Mouse (Mus musculus) intestine, embryonic 16.5 days (tissue): ENCODE measurements around the gene Col27a1. TPM values are rescaled to one million over a fixed set of nuclear protein-coding genes. Genes with fewer than 3 reads are reported as not detected.

ENCODE experiments used
- ATAC-seq: fragments of 200-750 bp; cut with Nextera tagmentation; 2 replicates; pipeline ENCODE4 v1.8.0; 2017; ENCODE audit warnings: moderate TSS enrichment, moderate library complexity
- H3K27ac ChIP-seq: fragments of 300-500 bp; sonication (generic); 2 replicates; pipeline ENCODE4 v1.5.1; 2014; ENCODE audit warnings: mild to moderate bottlenecking, low read length
- H3K27me3 ChIP-seq: fragments of 300-500 bp; sonication (generic); replicated peaks from 2 replicates; pipeline ENCODE4 v1.6.1; 2014; ENCODE audit warnings: low read length, control low read depth, mixed read lengths; ENCODE audit not compliant: control insufficient read depth, insufficient read depth
- H3K36me3 ChIP-seq: fragments of 300-500 bp; sonication (generic); 2 replicates; pipeline ENCODE4 v1.6.1; 2014; ENCODE audit warnings: low read length, control low read depth; ENCODE audit not compliant: control insufficient read depth, insufficient read depth
- H3K4me1 ChIP-seq: fragments of 300-500 bp; sonication (generic); 2 replicates; pipeline ENCODE4 v1.6.1; 2014; ENCODE audit warnings: low read length, control low read depth, mixed read lengths; ENCODE audit not compliant: control insufficient read depth, insufficient read depth
- H3K4me2 ChIP-seq: fragments of 300-500 bp; sonication (generic); 2 replicates; pipeline ENCODE4 v1.6.1; 2014; ENCODE audit warnings: low read depth, low read length, control low read depth
- H3K4me3 ChIP-seq: fragments of 300-500 bp; sonication (generic); 2 replicates; pipeline ENCODE4 v1.5.1; 2014; ENCODE audit warnings: mild to moderate bottlenecking, low read length
- H3K9ac ChIP-seq: fragments of 300-500 bp; sonication (generic); 2 replicates; pipeline ENCODE4 v1.6.1; 2014; ENCODE audit warnings: low read depth, low read length
- H3K9me3 ChIP-seq: fragments of 300-500 bp; sonication (generic); 2 replicates; pipeline ENCODE4 v1.6.1; 2016; ENCODE audit warnings: low read length, control low read depth; ENCODE audit not compliant: control insufficient read depth
- WGBS: fragments of 180-500 bp; shearing (Covaris S2); extraction: QIAGEN DNeasy Blood & Tissue Kit; methylation state at CpG from one replicate; pipeline ENCODE4 v1.1.7; 2014; 5-methylcytosine and 5-hydroxymethylcytosine counted together
- polyA plus RNA-seq: library from polyadenylated mRNA; unstranded; fragments of >200 nt; fragmentation: Nextera tagmentation; extraction: Ambion mirVana; gene quantifications from 2 replicates; pipeline ENCODE4 v1.2.1, GENCODE M21; 2015

The Col27a1 gene
- polyA plus RNA-seq, 1 experiment from 2014 or later = 8.1 TPM

DNA sequence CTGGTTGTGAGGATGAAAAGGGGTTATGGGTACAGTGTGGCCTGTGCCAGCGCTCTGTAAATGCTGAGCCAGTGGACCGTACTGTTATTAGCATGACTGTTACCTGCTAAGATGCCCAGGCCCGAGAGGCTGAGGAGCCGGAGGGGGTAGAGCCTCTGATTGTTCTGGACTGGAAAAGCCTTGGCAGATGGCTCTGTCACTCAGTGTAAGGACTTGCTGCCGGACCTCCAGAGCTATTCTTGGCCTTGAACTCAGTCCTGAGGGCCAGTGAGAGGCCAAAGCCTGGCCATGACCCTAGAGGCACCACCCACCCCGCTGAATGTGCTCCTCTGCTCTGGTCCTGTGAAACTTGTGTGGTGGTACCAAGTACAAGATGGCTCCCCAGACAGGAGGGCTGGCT is 52.5 kb downstream of the Col27a1 start:
- no peak for ATAC-seq
- Histone ChIP-seq H3K4me1 (no peaks in the 10 kb centered on the region; the same call in 1 of the 2 replicates), H3K27ac (no peak overlapping the region), H3K9me3 (no peaks in the 10 kb centered on the region), H3K27me3 (no peaks in the 10 kb centered on the region), H3K9ac (no peak overlapping the region), H3K36me3 (peaks cover 4% of the 10 kb centered on the region; the same call in 1 of the 2 replicates), H3K4me3 (no peak overlapping the region), H3K4me2 (no peak overlapping the region)
- 86% methylated on average over 6 of the region's 6 CpGs for WGBS

DNA sequence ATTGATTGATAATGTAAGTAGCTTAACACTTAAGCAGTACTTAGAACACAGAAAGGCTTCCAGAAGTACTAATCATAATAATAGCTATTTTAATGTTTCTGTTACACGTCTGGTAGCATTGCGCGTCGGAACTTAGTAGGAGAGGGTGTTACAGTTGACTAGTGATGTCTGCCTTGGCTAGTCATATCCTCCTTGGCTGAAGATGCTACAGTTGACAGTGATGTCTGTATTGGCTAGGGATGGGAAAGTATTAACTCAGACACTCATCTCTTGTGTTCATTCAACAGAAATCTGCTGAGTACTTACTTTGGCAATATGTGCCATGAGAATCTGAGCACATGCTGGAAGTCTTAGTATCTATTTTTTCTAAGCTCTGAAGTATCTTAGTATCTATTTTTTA is 53.3 kb downstream of the Col27a1 start:
- ATAC-seq = no peak
- Histone ChIP-seq H3K36me3 (peaks cover 4% of the 10 kb centered on the region; the same call in 1 of the 2 replicates), H3K9me3 (no peaks in the 10 kb centered on the region), H3K4me2 (no peak overlapping the region), H3K27ac (no peak overlapping the region), H3K4me3 (no peak overlapping the region), H3K4me1 (no peaks in the 10 kb centered on the region; the same call in 1 of the 2 replicates), H3K27me3 (no peaks in the 10 kb centered on the region), H3K9ac (no peak overlapping the region)
- WGBS = 93% methylated on average over 4 of the region's 4 CpGs

DNA sequence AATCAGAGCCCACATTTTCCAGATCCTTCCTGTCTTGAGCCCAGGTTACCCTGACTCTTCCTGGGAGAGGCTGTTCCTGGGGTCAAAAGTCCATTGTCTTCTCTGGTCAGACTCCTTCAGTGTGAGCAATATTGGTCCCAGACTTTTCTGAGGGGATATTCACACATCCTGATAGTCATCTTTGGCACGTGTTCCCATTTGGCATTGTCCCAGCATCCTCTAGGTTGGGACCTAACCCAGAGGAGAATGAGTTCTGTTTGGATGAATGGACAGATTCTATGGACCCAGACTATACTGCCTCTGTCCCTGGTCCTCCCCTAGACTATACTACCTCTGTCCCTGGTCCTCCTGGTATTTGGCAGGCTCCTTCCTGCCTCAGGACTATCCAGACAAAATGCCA is 53.8 kb downstream of the Col27a1 start:
- no peak for ATAC-seq
- H3K4me2 ChIP-seq = no peak overlapping the region

DNA sequence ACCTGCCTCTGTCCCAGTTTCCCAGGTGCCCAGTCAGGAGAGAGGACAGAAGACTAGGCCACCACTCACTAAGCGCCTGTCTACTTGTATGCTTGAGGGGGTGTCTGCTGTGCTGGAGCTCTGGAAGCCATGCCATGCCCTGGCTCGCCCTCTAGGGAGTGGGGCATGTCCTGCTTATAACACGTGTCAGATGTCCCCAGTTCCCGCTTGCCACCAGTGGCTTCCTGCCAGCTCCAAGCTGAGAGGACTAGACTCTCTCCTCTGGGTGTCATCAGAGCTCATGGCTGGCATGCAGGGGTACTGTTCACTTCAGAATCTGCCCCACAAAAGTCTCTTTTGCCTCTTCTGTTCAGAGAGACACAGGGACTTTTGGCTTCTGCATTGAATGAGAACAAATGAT is 55.0 kb downstream of the Col27a1 start:
- Histone ChIP-seq H3K9me3 (no peaks in the 10 kb centered on the region), H3K36me3 (peaks cover 4% of the 10 kb centered on the region), H3K27ac (no peak overlapping the region), H3K27me3 (no peaks in the 10 kb centered on the region), H3K4me2 (no peak overlapping the region), H3K9ac (no peak overlapping the region), H3K4me3 (no peak overlapping the region), H3K4me1 (no peaks in the 10 kb centered on the region)
- no peak for ATAC-seq
- WGBS = 74% methylated on average over 4 of the region's 4 CpGs

More for the DNA sequence above, 53.8 kb downstream of the Col27a1 start:
- Histone ChIP-seq H3K9ac (no peak overlapping the region), H3K4me3 (no peak overlapping the region), H3K27ac (no peak overlapping the region), H3K27me3 (no peaks in the 10 kb centered on the region), H3K9me3 (no peaks in the 10 kb centered on the region), H3K36me3 (peaks cover 4% of the 10 kb centered on the region; the same call in 1 of the 2 replicates), H3K4me1 (no peaks in the 10 kb centered on the region)
- 80% methylated on average over 1 of the region's 1 CpGs for WGBS

DNA sequence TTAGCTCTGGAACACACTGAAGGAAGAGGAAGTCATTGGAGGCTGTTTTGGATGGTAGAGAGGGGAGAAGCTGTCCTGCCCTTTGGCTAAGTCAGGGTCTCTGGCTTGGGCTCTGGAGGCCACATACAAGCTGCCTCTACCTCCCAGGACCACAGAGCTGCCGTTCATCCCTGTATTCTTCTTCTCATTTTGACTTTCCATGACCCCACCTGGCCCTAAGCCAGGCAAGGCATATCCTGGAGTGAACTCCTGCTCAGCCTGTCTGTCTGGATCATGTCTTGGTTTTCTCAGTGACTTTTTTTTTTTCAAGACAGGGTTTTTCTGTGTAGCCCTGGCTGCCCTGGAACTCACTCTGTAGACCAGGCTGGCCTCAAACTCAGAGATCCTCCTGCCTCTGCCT is 60.7 kb downstream of the Col27a1 start:
- Histone ChIP-seq H3K27me3 (no peaks in the 10 kb centered on the region), H3K36me3 (no peaks in the 10 kb centered on the region; the same call in 1 of the 2 replicates), H3K9ac (no peak overlapping the region), H3K4me3 (no peak overlapping the region), H3K4me1 (no peaks in the 10 kb centered on the region), H3K27ac (no peak overlapping the region), H3K4me2 (no peak overlapping the region), H3K9me3 (no peaks in the 10 kb centered on the region)
- WGBS = 71% methylated on average over 1 of the region's 1 CpGs
- ATAC-seq = no peak

DNA sequence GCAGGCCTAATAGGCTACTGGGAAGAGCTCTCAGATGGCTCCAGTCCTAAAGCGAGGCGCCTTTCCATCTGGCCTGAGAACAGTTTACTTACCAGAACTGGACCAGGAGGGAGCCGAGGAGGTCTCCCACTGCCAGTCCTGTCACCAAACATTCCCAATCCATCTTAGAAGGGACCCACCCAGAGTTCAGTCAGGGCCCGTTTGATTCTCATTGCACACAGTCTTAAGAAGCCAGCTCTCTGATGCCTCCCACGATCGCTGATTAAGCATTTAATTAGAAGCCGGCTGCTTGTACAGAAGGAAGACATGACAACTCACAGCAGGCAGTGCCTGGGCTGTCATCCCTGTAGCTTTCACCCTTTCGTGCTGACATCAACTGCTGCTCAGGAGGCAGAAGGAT is 61.4 kb downstream of the Col27a1 start:
- no peak overlapping the region for H3K4me2 ChIP-seq
- WGBS = 64% methylated on average over 8 of the region's 8 CpGs
- no peak overlapping the region for H3K4me3 ChIP-seq
- no peak overlapping the region for H3K9ac ChIP-seq
- H3K4me1 ChIP-seq = no peaks in the 10 kb centered on the region
- H3K36me3 ChIP-seq = no peaks in the 10 kb centered on the region; the same call in 1 of the 2 replicates
- H3K27me3 ChIP-seq = no peaks in the 10 kb centered on the region
- no peak overlapping the region for H3K27ac ChIP-seq
- no peaks in the 10 kb centered on the region for H3K9me3 ChIP-seq
- no peak for ATAC-seq

DNA sequence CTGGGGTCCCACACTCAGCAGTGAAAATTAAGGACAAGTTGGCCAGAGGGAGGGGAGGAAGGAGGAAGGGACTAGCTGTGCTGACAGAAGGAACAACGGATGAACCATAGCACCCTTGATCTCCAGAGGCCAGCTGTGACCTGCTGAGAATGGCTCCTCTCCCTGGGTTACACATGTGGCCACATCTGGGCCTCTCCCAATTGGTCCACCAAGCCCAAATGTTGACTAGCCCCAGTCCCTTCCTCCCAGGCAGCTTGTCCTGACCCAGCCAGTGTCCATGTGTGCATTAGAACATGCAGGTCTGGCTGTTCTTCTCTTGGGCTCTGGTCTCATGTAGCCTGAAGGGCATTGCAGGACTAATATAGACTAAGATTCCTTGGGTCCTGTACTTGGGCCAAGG is 62.8 kb downstream of the Col27a1 start:
- no peak for ATAC-seq
- Histone ChIP-seq H3K27me3 (no peaks in the 10 kb centered on the region), H3K9me3 (no peaks in the 10 kb centered on the region), H3K36me3 (peaks cover 2% of the 10 kb centered on the region), H3K4me1 (no peaks in the 10 kb centered on the region), H3K9ac (no peak overlapping the region), H3K4me3 (no peak overlapping the region), H3K4me2 (no peak overlapping the region), H3K27ac (no peak overlapping the region)
- 74% methylated on average over 1 of the region's 1 CpGs for WGBS

DNA sequence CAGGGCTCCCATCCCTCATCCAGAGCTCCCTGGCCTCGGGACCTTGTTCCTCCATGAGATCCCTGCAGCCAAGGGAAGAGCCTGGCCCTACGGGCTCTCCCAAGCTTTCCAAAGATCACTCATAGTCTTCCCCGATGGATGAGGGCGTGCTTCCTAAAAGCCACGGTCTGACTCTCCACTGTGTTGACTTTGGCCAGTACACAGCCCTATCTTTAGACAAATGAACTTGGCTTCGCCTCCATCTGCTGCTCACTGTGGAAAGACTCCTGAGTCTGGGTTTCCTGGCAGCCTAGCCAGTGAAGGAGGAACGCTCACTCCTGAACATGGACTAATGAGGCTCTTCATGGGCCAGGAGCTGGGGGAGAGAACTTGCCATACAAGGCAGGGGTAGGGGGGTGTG is 65.0 kb downstream of the Col27a1 start:
- no peaks in the 10 kb centered on the region for H3K9me3 ChIP-seq
- H3K4me1 ChIP-seq = no peaks in the 10 kb centered on the region
- H3K27me3 ChIP-seq = no peaks in the 10 kb centered on the region
- no peak overlapping the region for H3K9ac ChIP-seq
- H3K4me2 ChIP-seq = no peak overlapping the region
- H3K36me3 ChIP-seq = peaks cover 5% of the 10 kb centered on the region
- H3K4me3 ChIP-seq = no peak overlapping the region
- no peak overlapping the region for H3K27ac ChIP-seq
- 68% methylated on average over 7 of the region's 7 CpGs for WGBS
- ATAC-seq = no peak; the same call in 1 of the 2 replicates

DNA sequence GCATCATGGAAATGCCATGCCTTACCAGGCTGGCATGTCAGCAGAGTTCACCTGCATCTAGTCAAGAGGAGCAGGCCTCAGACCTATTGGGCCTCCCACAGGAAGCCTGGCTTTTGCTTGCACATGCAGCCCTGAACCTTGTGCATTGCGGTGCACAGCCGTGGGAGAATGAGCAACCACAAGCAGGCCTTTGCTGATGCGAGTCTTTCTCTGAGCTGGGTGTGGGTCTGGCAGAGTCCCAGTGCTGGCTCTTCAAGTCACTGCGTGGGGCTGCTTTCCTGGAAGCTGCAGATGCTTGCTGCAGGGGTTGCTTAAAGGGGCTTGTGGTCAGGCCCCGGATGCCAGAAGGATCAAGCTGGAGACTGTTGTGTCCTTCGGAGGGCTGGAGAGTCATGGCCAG is 67.9 kb downstream of the Col27a1 start:
- Histone ChIP-seq H3K4me1 (no peaks in the 10 kb centered on the region), H3K4me3 (no peak overlapping the region), H3K9me3 (no peaks in the 10 kb centered on the region), H3K27me3 (no peaks in the 10 kb centered on the region), H3K4me2 (no peak overlapping the region), H3K36me3 (peaks cover 5% of the 10 kb centered on the region), H3K9ac (no peak overlapping the region), H3K27ac (no peak overlapping the region)
- WGBS = 82% methylated on average over 6 of the region's 6 CpGs
- ATAC-seq = no peak

DNA sequence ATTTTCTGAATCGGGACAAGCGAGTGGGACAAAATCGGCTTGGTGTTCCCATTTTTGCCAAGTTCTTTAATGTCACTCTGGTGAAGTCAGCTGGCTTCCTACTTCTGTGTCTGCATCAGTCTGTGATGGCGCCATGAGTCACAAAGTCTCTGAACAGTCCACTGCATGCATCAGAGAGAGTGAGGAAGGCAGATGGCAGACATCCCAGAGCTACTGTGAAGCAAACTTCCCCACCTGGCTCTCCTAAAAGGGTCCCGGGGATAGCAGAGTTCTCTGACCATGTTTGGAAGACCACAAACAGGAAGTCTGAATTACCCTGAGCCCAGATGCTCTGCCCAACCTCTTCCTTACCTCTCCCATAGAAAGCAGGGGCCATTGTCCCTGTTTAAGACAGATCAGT is 69.5 kb downstream of the Col27a1 start:
- Histone ChIP-seq H3K36me3 (peaks cover 5% of the 10 kb centered on the region; the same call in 1 of the 2 replicates), H3K9ac (no peak overlapping the region), H3K4me1 (no peaks in the 10 kb centered on the region), H3K9me3 (no peaks in the 10 kb centered on the region), H3K27ac (no peak overlapping the region), H3K27me3 (no peaks in the 10 kb centered on the region), H3K4me3 (no peak overlapping the region), H3K4me2 (no peak overlapping the region)
- whole genome bisulfite sequencing = 79% methylated on average over 5 of the region's 5 CpGs
- ATAC-seq = no peak
